Mouse (Mus musculus): ENCODE measurements at regions not wholly inside any gene's neighbourhood (a gene's known extent, or its start where the extent isn't known, plus 50 kb on each side); places are given as distances from the start of the nearest gene placed in this dataset.

DNA sequence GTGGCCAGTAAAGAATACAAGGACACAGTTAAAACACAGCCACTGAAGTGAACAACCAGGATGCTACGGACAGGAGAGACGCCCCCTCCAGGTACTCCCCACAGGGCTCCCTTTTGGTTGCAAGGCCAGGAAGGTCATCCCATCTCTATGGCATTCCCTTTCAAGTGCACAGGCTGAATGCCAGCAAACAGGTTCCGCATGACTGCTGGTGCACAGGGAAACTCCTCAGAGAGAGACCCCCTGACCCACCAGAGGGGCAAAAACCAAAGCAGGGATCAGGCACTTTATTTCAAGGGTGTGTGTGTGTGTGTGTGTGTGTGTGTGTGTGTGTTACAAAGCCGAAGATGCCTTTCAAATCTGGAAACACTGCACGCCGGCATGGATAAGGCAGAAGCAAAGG lies 721.1 kb downstream of the Nr2f2 start:
- H3K4me1 ChIP-seq (ENCODE audit: control insufficient read depth, insufficient read depth, low read length): peaks cover 4% of the 10 kb centered on the region; the same call in 1 of the 2 replicates
- WGBS: 76% methylated on average over 6 of the region's 6 CpGs
- no peak overlapping the region for H3K4me3 ChIP-seq (ENCODE audit: insufficient read depth, low read depth, low read length)
- TF ChIP-seq POLR2A (IDR thresholded peaks at IDR 0.05; ENCODE audit: insufficient read depth, low read depth, low read length): no peak
- no peak for TF ChIP-seq CTCF (IDR thresholded peaks at IDR 0.05; ENCODE audit: insufficient read depth, low read depth, low read length)
- H3K27ac ChIP-seq (ENCODE audit: insufficient read depth, low read depth, low read length): no peak overlapping the region

DNA sequence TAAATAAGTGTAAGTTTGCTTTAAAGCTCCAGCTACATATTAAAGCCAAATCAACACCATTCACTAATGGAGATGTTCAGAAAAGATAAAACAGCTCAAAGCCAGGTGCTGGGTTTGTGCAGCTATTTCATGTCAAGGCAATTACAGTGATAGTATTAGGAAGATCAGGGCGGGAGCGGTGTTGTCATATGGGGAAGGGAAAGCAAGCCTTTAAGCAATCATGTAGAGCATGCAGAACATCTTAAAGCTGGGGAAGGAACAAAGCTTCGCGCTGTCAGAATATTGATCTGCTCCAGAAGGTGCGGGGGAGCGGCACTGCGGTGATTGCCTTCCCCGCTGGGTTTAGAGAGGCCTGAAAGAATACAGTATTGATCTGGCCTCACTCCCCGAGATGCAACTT lies 724.9 kb downstream of the Nr2f2 start:
- H3K4me1 ChIP-seq (ENCODE audit: control insufficient read depth, insufficient read depth, low read length): peaks cover 4% of the 10 kb centered on the region; the same call in 1 of the 2 replicates
- no peak overlapping the region for H3K4me3 ChIP-seq (ENCODE audit: insufficient read depth, low read depth, low read length)
- no peak overlapping the region for H3K27ac ChIP-seq (ENCODE audit: insufficient read depth, low read depth, low read length)
- WGBS: 36% methylated on average over 9 of the region's 9 CpGs
- no peak for TF ChIP-seq CTCF (IDR thresholded peaks at IDR 0.05; ENCODE audit: insufficient read depth, low read depth, low read length)
- TF ChIP-seq POLR2A (IDR thresholded peaks at IDR 0.05; ENCODE audit: insufficient read depth, low read depth, low read length): no peak

DNA sequence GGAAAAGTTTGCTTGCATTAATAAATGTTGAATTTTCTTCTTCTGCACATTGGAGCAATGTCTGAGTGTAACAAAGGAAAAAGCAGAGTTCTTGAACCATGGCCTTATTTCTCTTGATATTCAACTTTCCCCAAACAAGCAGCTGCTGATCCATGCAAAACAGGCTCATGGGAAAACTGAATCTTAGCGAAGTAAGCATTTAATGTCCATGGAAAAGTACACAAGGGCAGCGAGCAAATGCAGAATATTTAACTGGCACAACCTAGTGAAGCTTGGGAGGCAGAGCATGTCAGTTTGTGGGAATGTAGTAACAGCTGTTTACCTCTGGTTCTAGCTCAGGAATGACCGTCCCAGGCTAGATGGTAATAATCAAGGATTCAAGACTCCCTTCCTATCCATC lies 766.7 kb downstream of the Nr2f2 start:
- TF ChIP-seq CTCF (IDR thresholded peaks at IDR 0.05; ENCODE audit: insufficient read depth, low read depth, low read length) (no peak), POLR2A (IDR thresholded peaks at IDR 0.05; ENCODE audit: insufficient read depth, low read depth, low read length) (no peak)
- H3K27ac ChIP-seq (ENCODE audit: insufficient read depth, low read depth, low read length): no peak overlapping the region
- H3K4me3 ChIP-seq (ENCODE audit: insufficient read depth, low read depth, low read length): no peak overlapping the region
- WGBS: 61% methylated on average over 3 of the region's 3 CpGs
- no peaks in the 10 kb centered on the region for H3K4me1 ChIP-seq (ENCODE audit: control insufficient read depth, insufficient read depth, low read length)

DNA sequence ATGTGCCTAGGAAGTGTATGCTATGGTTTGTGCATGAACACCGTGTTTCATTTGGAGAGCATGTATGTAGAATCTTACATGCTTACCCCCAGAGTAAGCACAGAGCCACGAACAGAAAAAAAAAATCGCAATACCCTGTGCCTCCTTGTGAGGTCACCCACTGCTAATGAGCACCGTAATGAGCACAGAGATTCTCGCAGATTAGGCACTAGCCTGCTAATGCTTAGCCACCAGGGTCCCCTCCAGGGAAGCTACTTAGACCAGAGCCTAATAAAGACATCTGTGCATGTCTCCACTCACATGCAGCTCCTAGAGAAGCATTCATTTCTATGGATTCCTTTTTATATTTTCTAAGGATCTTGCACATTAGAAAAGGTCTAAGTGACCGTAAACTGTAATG lies 780.8 kb downstream of the Nr2f2 start:
- H3K4me3 ChIP-seq (ENCODE audit: insufficient read depth, low read depth, low read length): no peak overlapping the region
- TF ChIP-seq POLR2A (IDR thresholded peaks at IDR 0.05; ENCODE audit: insufficient read depth, low read depth, low read length) (no peak), CTCF (IDR thresholded peaks at IDR 0.05; ENCODE audit: insufficient read depth, low read depth, low read length) (no peak)
- no peak overlapping the region for H3K27ac ChIP-seq (ENCODE audit: insufficient read depth, low read depth, low read length)
- 42% methylated on average over 6 of the region's 6 CpGs for WGBS
- H3K4me1 ChIP-seq (ENCODE audit: control insufficient read depth, insufficient read depth, low read length): no peaks in the 10 kb centered on the region

DNA sequence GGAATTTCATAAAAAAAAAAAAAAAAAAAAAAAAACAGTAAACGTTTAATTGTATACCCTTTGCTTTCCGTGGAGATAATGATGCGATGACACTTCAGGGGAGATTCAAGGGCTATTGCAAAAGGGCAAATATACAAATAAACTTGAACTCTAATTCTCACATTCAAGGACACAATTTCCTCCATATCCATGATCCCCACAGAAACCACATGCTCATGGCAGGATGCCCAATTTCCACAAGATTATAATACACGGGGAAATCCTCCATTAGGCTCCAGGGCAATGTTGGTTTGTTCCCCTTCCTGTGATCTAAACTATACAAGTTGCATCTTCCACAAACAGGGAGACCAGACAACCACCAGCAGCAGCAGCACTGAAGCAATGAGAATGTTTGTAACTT lies 781.4 kb downstream of the Nr2f2 start:
- no peaks in the 10 kb centered on the region for H3K4me1 ChIP-seq (ENCODE audit: control insufficient read depth, insufficient read depth, low read length)
- H3K27ac ChIP-seq (ENCODE audit: insufficient read depth, low read depth, low read length): no peak overlapping the region
- TF ChIP-seq POLR2A (IDR thresholded peaks at IDR 0.05; ENCODE audit: insufficient read depth, low read depth, low read length): no peak
- TF ChIP-seq CTCF (IDR thresholded peaks at IDR 0.05; ENCODE audit: insufficient read depth, low read depth, low read length): no peak
- no peak overlapping the region for H3K4me3 ChIP-seq (ENCODE audit: insufficient read depth, low read depth, low read length)
- 57% methylated on average over 4 of the region's 4 CpGs for WGBS

DNA sequence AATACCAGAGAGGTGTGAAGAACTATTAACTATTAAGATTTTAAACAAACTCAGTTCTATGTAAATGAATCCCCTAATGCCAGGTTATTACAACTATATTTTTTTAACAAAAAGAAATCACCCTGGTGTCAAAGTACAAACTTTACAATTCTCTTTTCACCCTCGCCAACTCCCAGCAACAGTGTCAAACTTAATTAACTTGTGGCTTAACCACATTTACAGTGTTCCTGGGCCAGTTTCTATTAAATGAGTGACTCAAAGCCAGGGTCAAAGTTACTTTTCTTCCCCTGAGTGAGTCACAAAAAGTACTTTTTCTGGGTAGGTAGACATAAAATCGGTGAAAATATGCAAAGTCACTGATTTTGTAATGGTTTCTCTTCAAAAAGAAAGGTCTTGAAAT lies 782.0 kb downstream of the Nr2f2 start:
- Histone ChIP-seq H3K27ac (ENCODE audit: insufficient read depth, low read depth, low read length) (no peak overlapping the region), H3K4me1 (ENCODE audit: control insufficient read depth, insufficient read depth, low read length) (no peaks in the 10 kb centered on the region), H3K4me3 (ENCODE audit: insufficient read depth, low read depth, low read length) (no peak overlapping the region)
- 88% methylated on average over 2 of the region's 2 CpGs for WGBS
- TF ChIP-seq POLR2A (IDR thresholded peaks at IDR 0.05; ENCODE audit: insufficient read depth, low read depth, low read length): no peak

DNA sequence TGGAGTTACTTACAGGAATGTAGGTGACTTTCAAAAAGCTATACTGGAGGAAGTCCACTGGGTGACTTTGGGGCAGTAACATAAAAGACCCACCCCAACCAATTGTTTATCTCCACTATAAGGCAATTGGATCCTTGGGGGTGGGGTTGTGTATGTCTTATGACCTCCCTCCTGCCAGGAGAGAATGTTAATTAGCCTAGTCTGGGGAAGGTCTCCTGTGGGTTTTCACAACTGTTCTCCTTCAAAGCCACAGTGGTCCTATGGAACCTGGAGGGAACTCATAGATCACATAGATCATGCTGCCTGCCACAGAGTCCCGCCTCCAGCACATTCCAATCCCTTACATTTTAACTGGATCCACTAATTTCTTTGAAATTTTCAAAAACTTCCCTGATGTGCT lies 782.6 kb downstream of the Nr2f2 start:
- 85% methylated on average over 1 of the region's 1 CpGs for WGBS
- no peaks in the 10 kb centered on the region for H3K4me1 ChIP-seq (ENCODE audit: control insufficient read depth, insufficient read depth, low read length)
- TF ChIP-seq CTCF (IDR thresholded peaks at IDR 0.05; ENCODE audit: insufficient read depth, low read depth, low read length) (no peak), POLR2A (IDR thresholded peaks at IDR 0.05; ENCODE audit: insufficient read depth, low read depth, low read length) (no peak)

DNA sequence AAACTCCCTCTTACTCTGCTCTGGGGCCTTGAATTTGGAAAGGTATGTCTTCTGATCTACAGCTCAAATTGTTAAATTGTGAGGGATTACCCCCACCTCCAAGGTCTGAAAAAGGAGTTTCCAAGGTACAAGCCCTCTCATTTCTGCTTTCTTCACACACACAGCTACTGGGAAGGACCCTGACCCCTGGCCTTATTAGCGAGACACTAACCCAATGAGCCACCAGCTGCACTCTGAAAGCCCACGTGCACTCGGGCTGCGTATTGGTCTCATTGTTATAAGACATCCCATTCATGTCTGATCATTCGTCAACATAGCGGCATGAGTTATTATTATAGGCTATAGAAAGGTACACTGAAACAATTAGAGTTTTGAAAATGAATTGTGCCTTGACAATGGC lies 784.9 kb downstream of the Nr2f2 start:
- no peaks in the 10 kb centered on the region for H3K4me1 ChIP-seq (ENCODE audit: control insufficient read depth, insufficient read depth, low read length)
- H3K27ac ChIP-seq (ENCODE audit: insufficient read depth, low read depth, low read length): no peak overlapping the region
- 69% methylated on average over 6 of the region's 6 CpGs for WGBS
- TF ChIP-seq POLR2A (IDR thresholded peaks at IDR 0.05; ENCODE audit: insufficient read depth, low read depth, low read length): no peak
- no peak overlapping the region for H3K4me3 ChIP-seq (ENCODE audit: insufficient read depth, low read depth, low read length)

More for the DNA sequence above, 782.6 kb downstream of the Nr2f2 start:
- Histone ChIP-seq H3K27ac (ENCODE audit: insufficient read depth, low read depth, low read length) (no peak overlapping the region), H3K4me3 (ENCODE audit: insufficient read depth, low read depth, low read length) (no peak overlapping the region)

DNA sequence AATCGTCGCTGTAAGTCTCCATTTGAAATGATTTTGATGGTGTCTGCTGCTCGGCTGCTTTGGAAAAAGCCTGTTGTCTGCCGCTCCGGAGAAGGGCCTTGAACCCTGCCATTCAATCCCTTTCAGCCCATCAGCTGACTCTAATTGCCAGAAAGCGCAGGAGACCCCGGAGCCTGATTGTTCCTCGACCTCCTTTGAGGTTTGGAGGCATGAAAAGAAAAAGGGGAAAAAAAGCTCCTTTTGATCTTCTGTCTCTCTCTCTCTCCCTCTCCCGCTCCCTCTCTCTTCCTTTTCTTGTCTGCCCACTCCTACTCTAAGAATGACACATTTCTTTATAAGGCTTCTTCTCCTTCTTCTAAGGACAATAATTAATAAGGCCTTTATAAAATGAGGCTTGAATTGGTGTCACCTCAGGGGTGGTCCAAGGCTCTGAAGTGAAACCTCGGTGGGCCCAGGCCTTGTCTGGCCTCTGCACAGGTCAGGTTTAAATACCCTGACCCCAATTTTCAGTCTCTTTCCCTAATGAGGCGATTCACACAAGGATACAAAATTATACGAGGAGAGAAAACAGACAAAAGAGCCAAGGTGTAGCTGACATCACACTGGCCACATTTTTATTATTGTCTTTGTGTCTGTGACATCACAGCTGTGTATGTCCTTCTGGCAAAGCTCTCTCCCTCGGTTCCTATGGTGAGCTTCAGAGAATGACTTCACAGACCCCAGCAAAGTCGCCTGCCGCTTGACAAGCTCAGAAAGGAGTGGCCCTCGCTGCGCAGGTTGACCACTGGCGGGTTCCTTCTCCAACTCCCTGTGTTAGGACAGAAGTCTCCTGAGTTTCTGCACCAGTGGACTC lies 787.4 kb downstream of the Nr2f2 start:
- Histone ChIP-seq H3K4me3 (ENCODE audit: insufficient read depth, low read depth, low read length) (no peak overlapping the region), H3K27ac (ENCODE audit: insufficient read depth, low read depth, low read length) (no peak overlapping the region), H3K4me1 (ENCODE audit: control insufficient read depth, insufficient read depth, low read length) (no peaks in the 10 kb centered on the region)
- TF ChIP-seq CTCF (IDR thresholded peaks at IDR 0.05; ENCODE audit: insufficient read depth, low read depth, low read length) (no peak), POLR2A (IDR thresholded peaks at IDR 0.05; ENCODE audit: insufficient read depth, low read depth, low read length) (no peak)
- WGBS: 56% methylated on average over 18 of the region's 18 CpGs
